Mouse (Mus musculus): Measurements from ENCODE around the gene Cox6b1. TPM values are rescaled to one million over a fixed set of nuclear protein-coding genes. Genes with fewer than 3 reads are reported as not detected.

Gene Cox6b1
- total RNA-seq (2014; rRNA removed) (352 and 389 TPM in 2 replicates), polyA plus RNA-seq (2015; fragmentation: Nextera tagmentation; extraction: Ambion mirVana) (1,552 and 1,572 TPM in 2 replicates)

GRCm38 (mm10) chr7:30625530-30626384 is at the start of gene Cox6b1:
Gene Cox6b1, minus strand, starts transcription at chr7:30626151.
- Histone ChIP-seq H3K36me3 (ENCODE audit: insufficient read depth, low read length) (peaks cover 10% of the 10 kb centered on the region; the same call in 1 of the 2 replicates), H3K9me3 (ENCODE audit: low read length) (no peaks in the 10 kb centered on the region), H3K4me2 (ENCODE audit: low read depth, low read length) (peak within 1 kb of the TSS; percentile 89), H3K4me3 (ENCODE audit: low read length) (peak within 1 kb of the TSS; percentile 87), H3K9ac (replicated peaks; ENCODE audit: low read length) (peak within 1 kb of the TSS; percentile 83), H3K4me1 (ENCODE audit: insufficient read depth, low read length) (no peaks in the 10 kb centered on the region; the same call in 1 of the 2 replicates), H3K27ac (peak within 1 kb of the TSS; percentile 74), H3K27me3 (ENCODE audit: insufficient read depth, low read length) (peaks cover 7% of the 10 kb centered on the region; the same call in 1 of the 2 replicates)
- 2% methylated on average over 44 of the region's 44 CpGs for WGBS
- TF ChIP-seq CTCF (IDR thresholded peaks at IDR 0.05; ENCODE audit: low read depth) = no peak
- ATAC-seq (peak; percentile 95), DNase-seq (ENCODE audit: low spot score) (peak; percentile 96)

GRCm38 (mm10) chr7:30671480-30671879 is 45.5 kb upstream of the Cox6b1 start, which contains the start of gene Pmis2:
Gene Pmis2, minus strand, starts transcription at chr7:30671605.
- 70% methylated on average over 9 of the region's 9 CpGs for WGBS
- DNase-seq (ENCODE audit: low spot score) = no peak

DNA sequence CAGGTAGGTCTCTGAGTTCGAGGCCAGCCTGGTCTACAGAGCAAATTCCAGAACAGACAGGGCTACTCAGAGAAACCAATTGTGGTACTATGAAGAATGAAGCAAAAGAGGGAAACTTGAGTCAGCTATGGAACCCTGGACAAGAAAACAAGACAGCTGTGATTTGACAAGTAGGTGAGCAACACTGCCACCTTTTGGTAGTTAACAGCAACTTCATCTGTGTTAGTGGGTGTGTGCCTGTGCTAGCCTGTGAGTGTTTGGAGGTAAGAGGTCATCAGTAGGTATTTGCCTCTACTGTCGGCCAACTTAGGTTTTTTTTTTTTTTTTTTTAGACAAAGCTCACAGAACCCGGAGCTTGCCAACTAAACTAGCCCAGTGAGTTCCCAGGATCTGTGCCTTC is 43.3 kb upstream of the Cox6b1 start:
- H3K4me1 ChIP-seq (ENCODE audit: insufficient read depth, low read length) = no peaks in the 10 kb centered on the region
- no peak overlapping the region for H3K4me2 ChIP-seq (ENCODE audit: low read depth, low read length)
- DNase-seq (ENCODE audit: low spot score) (peak; percentile 14), ATAC-seq (no peak)
- no peak overlapping the region for H3K27ac ChIP-seq
- TF ChIP-seq CTCF (IDR thresholded peaks at IDR 0.05; ENCODE audit: low read depth) = peak; percentile 50
- H3K4me3 ChIP-seq (ENCODE audit: low read length) = no peak overlapping the region
- 28% methylated on average over 3 of the region's 3 CpGs for WGBS
- H3K9ac ChIP-seq (replicated peaks; ENCODE audit: low read length) = no peak overlapping the region
- H3K9me3 ChIP-seq (ENCODE audit: low read length) = no peaks in the 10 kb centered on the region
- H3K36me3 ChIP-seq (ENCODE audit: insufficient read depth, low read length) = no peaks in the 10 kb centered on the region
- no peaks in the 10 kb centered on the region; the same call in 1 of the 2 replicates for H3K27me3 ChIP-seq (ENCODE audit: insufficient read depth, low read length)

More at GRCm38 (mm10) chr7:30671480-30671879, 45.5 kb upstream of the Cox6b1 start, which contains the start of gene Pmis2:
- no peaks in the 10 kb centered on the region for H3K4me1 ChIP-seq (ENCODE audit: insufficient read depth, low read length)
- H3K27ac ChIP-seq = no peak within 1 kb of the TSS
- no peaks in the 10 kb centered on the region; the same call in 1 of the 2 replicates for H3K27me3 ChIP-seq (ENCODE audit: insufficient read depth, low read length)
- ATAC-seq = no peak
- no peak within 1 kb of the TSS for H3K4me2 ChIP-seq (ENCODE audit: low read depth, low read length)
- H3K9me3 ChIP-seq (ENCODE audit: low read length) = no peaks in the 10 kb centered on the region
- TF ChIP-seq CTCF (IDR thresholded peaks at IDR 0.05; ENCODE audit: low read depth) = no peak
- H3K9ac ChIP-seq (replicated peaks; ENCODE audit: low read length) = no peak within 1 kb of the TSS
- no peak within 1 kb of the TSS for H3K4me3 ChIP-seq (ENCODE audit: low read length)
- H3K36me3 ChIP-seq (ENCODE audit: insufficient read depth, low read length) = no peaks in the 10 kb centered on the region

DNA sequence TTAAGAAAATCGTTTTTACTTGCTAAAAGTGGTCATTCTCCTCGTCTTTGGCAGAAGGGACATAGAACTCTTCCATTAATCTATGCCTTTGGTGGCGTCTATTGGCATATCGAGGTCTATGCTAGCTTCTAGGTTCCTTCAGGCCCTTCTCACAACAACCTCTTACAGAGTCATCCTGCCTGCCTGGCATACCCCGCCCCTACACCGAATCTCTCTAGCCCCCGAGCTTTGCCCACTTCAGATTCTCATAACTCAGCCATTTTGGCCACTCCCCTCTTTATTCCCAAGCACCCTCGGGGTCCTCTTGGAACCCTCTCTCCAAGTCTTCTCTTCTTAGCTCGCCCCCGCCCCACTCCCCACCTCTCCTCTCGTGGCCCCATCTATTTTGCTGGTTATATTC is 39.4 kb upstream of the Cox6b1 start:
- Histone ChIP-seq H3K36me3 (ENCODE audit: insufficient read depth, low read length) (no peaks in the 10 kb centered on the region), H3K9ac (replicated peaks; ENCODE audit: low read length) (peak overlapping the region; percentile 68), H3K4me2 (ENCODE audit: low read depth, low read length) (peak overlapping the region; percentile 91), H3K9me3 (ENCODE audit: low read length) (no peaks in the 10 kb centered on the region), H3K27ac (peak overlapping the region; percentile 85), H3K27me3 (ENCODE audit: insufficient read depth, low read length) (no peaks in the 10 kb centered on the region; the same call in 1 of the 2 replicates), H3K4me3 (ENCODE audit: low read length) (peak overlapping the region; percentile 62), H3K4me1 (ENCODE audit: insufficient read depth, low read length) (no peaks in the 10 kb centered on the region)
- no peak for TF ChIP-seq CTCF (IDR thresholded peaks at IDR 0.05; ENCODE audit: low read depth)
- peak; percentile 45 for DNase-seq (ENCODE audit: low spot score)
- WGBS = 5% methylated on average over 11 of the region's 11 CpGs
- peak; percentile 65 for ATAC-seq

- Histone ChIP-seq H3K27ac (peak within 1 kb of the TSS; percentile 85), H3K4me3 (ENCODE audit: low read length) (peak within 1 kb of the TSS; percentile 62), H3K4me2 (ENCODE audit: low read depth, low read length) (peak within 1 kb of the TSS; percentile 91), H3K9ac (replicated peaks; ENCODE audit: low read length) (peak within 1 kb of the TSS; percentile 68), H3K36me3 (ENCODE audit: insufficient read depth, low read length) (no peaks in the 10 kb centered on the region), H3K27me3 (ENCODE audit: insufficient read depth, low read length) (no peaks in the 10 kb centered on the region; the same call in 1 of the 2 replicates), H3K9me3 (ENCODE audit: low read length) (no peaks in the 10 kb centered on the region), H3K4me1 (ENCODE audit: insufficient read depth, low read length) (no peaks in the 10 kb centered on the region)
- ATAC-seq (peak; percentile 96), DNase-seq (ENCODE audit: low spot score) (peak; percentile 97)
- under 1% methylated on average over 34 of the region's 34 CpGs for WGBS
- no peak for TF ChIP-seq CTCF (IDR thresholded peaks at IDR 0.05; ENCODE audit: low read depth)
Measured at GRCm38 (mm10) chr7:30664529-30665200, 38.7 kb upstream of the Cox6b1 start, which contains the start of gene Haus5. Gene Haus5, minus strand, starts transcription at chr7:30664994.
